Mouse (Mus musculus) cerebellum, adult 18-20 months (tissue): Measurements from ENCODE around the gene Cd24a.

Experiments used
- DNase-seq, 2 experiments: peaks; one replicate each; pipeline ENCODE4 v3.0.0; 2021

Cd24a gene

GRCm38 (mm10) chr10:43588470-43589177, 10.5 kb downstream of the Cd24a start:
- DNase-seq: no peak

- no peak for DNase-seq
Observed at GRCm38 (mm10) chr10:43591477-43591876, 13.4 kb downstream of the Cd24a start.

GRCm38 (mm10) chr10:43593182-43593581, 15.1 kb downstream of the Cd24a start:
- no peak for DNase-seq

- no peak for DNase-seq
Observed at GRCm38 (mm10) chr10:43594187-43594586, 16.1 kb downstream of the Cd24a start.

GRCm38 (mm10) chr10:43594894-43595293, 16.8 kb downstream of the Cd24a start:
- no peak for DNase-seq

GRCm38 (mm10) chr10:43598067-43598726, 20.1 kb downstream of the Cd24a start:
- no peak for DNase-seq

- DNase-seq: no peak
Observed at GRCm38 (mm10) chr10:43601039-43601438, 23.0 kb downstream of the Cd24a start.

GRCm38 (mm10) chr10:43601511-43602396, 23.7 kb downstream of the Cd24a start:
- DNase-seq: no peak

GRCm38 (mm10) chr10:43603975-43604686, 26.0 kb downstream of the Cd24a start:
- no peak for DNase-seq

GRCm38 (mm10) chr10:43604687-43605250, 26.7 kb downstream of the Cd24a start:
- no peak for DNase-seq

- DNase-seq: no peak
Observed at GRCm38 (mm10) chr10:43605901-43606300, 27.8 kb downstream of the Cd24a start.

- DNase-seq: no peak
Observed at GRCm38 (mm10) chr10:43609507-43609906, 31.4 kb downstream of the Cd24a start.

GRCm38 (mm10) chr10:43609958-43610357, 31.9 kb downstream of the Cd24a start:
- no peak for DNase-seq

- no peak for DNase-seq
Observed at GRCm38 (mm10) chr10:43611081-43611480, 33.0 kb downstream of the Cd24a start.

GRCm38 (mm10) chr10:43619059-43619531, 41.0 kb downstream of the Cd24a start:
- no peak for DNase-seq

GRCm38 (mm10) chr10:43619939-43620338, 41.9 kb downstream of the Cd24a start:
- DNase-seq: no peak

- no peak for DNase-seq
Observed at GRCm38 (mm10) chr10:43623510-43623909, 45.4 kb downstream of the Cd24a start.

- DNase-seq: no peak
Observed at GRCm38 (mm10) chr10:43624362-43624761, 46.3 kb downstream of the Cd24a start.

GRCm38 (mm10) chr10:43624791-43625398, 46.8 kb downstream of the Cd24a start:
- DNase-seq: no peak

- no peak for DNase-seq
Observed at GRCm38 (mm10) chr10:43625578-43625977, 47.5 kb downstream of the Cd24a start.

GRCm38 (mm10) chr10:43629216-43629615, 51.1 kb downstream of the Cd24a start:
- DNase-seq: no peak

- no peak for DNase-seq
Observed at GRCm38 (mm10) chr10:43629857-43630256, 51.8 kb downstream of the Cd24a start.
